10 mouse cellular contexts compared by ENCODE assay signal in genomic region chr11:70564276-70564873, GRCm38 (mm10). TPM values are rescaled to one million over a fixed set of nuclear protein-coding genes. Genes with fewer than 3 reads are reported as not detected.
A peak's percentile ranks its signal among the peaks of the same experiment; 100 is the strongest.
DNase-seq lines count a peak whose midpoint lies in the region; ATAC-seq and TF ChIP-seq lines count a peak whose summit lies in the region.
"Had no signal": no experiment of that assay in that cellular context is flagged by ENCODE, and none has a peak within 500 bp of the region (broad histone marks: within the 10 kb centered on the region; RNA-seq: fewer than 3 reads in every experiment).

No protein-coding gene starts in this region.

- H3K79me3 ChIP-seq in C2C12 (ENCODE audit: low read depth) = peaks cover 57% of the 10 kb centered on the region

- ATAC-seq in G1E (ENCODE audit: extremely low read depth, insufficient number of reproducible peaks, low FRiP score, poor library complexity, severe bottlenecking) = no peak
- no peak for ATAC-seq in hindbrain, embryonic 16.5 days
- ATAC-seq in liver, embryonic 13.5 days (ENCODE audit: low read depth) = no peak

- no peaks in the 10 kb centered on the region for H3K27me3 ChIP-seq in C2C12 (ENCODE audit: control insufficient read depth, insufficient read depth, insufficient read length)
- H3K27me3 ChIP-seq in G1E (ENCODE audit: insufficient read depth, low read length) = no peaks in the 10 kb centered on the region
- H3K27me3 ChIP-seq in hindbrain, embryonic 16.5 days (replicated peaks; ENCODE audit: control insufficient read depth, insufficient read depth, low read length) = no peaks in the 10 kb centered on the region
- H3K27me3 ChIP-seq in liver, embryonic 13.5 days = no peaks in the 10 kb centered on the region

- H3K36me3 ChIP-seq in C2C12 (ENCODE audit: control insufficient read depth, insufficient read depth) = peaks cover 14% of the 10 kb centered on the region
- peaks cover 41% of the 10 kb centered on the region for H3K36me3 ChIP-seq in G1E (replicated peaks)
- H3K36me3 ChIP-seq in hindbrain, embryonic 16.5 days (ENCODE audit: control insufficient read depth, insufficient read depth, low read length) = no peaks in the 10 kb centered on the region
- peaks cover 8% of the 10 kb centered on the region; the same call in 1 of the 2 replicates for H3K36me3 ChIP-seq in liver, embryonic 13.5 days

- peak overlapping the region; percentile 90 for H3K4me3 ChIP-seq in C2C12 (ENCODE audit: insufficient read depth, poor library complexity, severe bottlenecking)
- H3K4me3 ChIP-seq in G1E (ENCODE audit: low read depth, low read length) = peak overlapping the region; percentile 95; the same call in 1 of the 2 replicates
- peak overlapping the region; percentile 98 for H3K4me3 ChIP-seq in hindbrain, embryonic 16.5 days (ENCODE audit: low read length)
- H3K4me3 ChIP-seq in liver, embryonic 13.5 days (replicated peaks) = peak overlapping the region; percentile 86

- peaks cover 66% of the 10 kb centered on the region for H3K79me2 ChIP-seq in C2C12 (ENCODE audit: control insufficient read depth, insufficient read depth)

- TF ChIP-seq CTCF in C2C12 (IDR thresholded peaks at IDR 0.05; ENCODE audit: control insufficient read depth, insufficient read depth, insufficient read length) (no peak), G1E (IDR thresholded peaks at IDR 0.05; ENCODE audit: low read depth, low read length) (no peak)

- H3K9ac ChIP-seq in hindbrain, embryonic 16.5 days (ENCODE audit: low read depth, low read length) = peak overlapping the region; percentile 97; the same call in 1 of the 2 replicates
- peak overlapping the region; percentile 88 for H3K9ac ChIP-seq in liver, embryonic 13.5 days

- peaks cover 63% of the 10 kb centered on the region for H3K4me1 ChIP-seq in G1E (ENCODE audit: insufficient read depth, low read depth, low read length)
- peaks cover 33% of the 10 kb centered on the region for H3K4me1 ChIP-seq in hindbrain, embryonic 16.5 days (ENCODE audit: control insufficient read depth, insufficient read depth, low read depth, low read length)
- H3K4me1 ChIP-seq in liver, embryonic 13.5 days (replicated peaks) = peaks cover 58% of the 10 kb centered on the region

- no peak overlapping the region for H3ac ChIP-seq in C2C12 (ENCODE audit: control insufficient read depth, insufficient read length, low read depth)

- WGBS in hindbrain, embryonic 16.5 days = 47% methylated on average over 4 of the region's 4 CpGs
- WGBS in liver, embryonic 13.5 days (ENCODE audit: insufficient replicate concordance) = 47% methylated on average over 4 of the region's 4 CpGs

- DNase-seq in G1E (ENCODE audit: low spot score) (no peak), adipocyte (ENCODE audit: low spot score) (no peak)
- DNase-seq in liver, embryonic 13.5 days = no peak
- no peak for DNase-seq in ovary, adult 18-20 months (ENCODE audit: low spot score)
- DNase-seq in adrenal gland, adult 18-20 months (ENCODE audit: low spot score in 2 of 2) = no peak
- no peak for DNase-seq in thymus, postnatal 36 days
- DNase-seq: spleen, adult 18-20 months had no signal

- H3K4me2 ChIP-seq in hindbrain, embryonic 16.5 days (ENCODE audit: low read length) = peak overlapping the region; percentile 97
- H3K4me2 ChIP-seq in liver, embryonic 13.5 days = peak overlapping the region; percentile 98

- H3K9me3 ChIP-seq in G1E (replicated peaks) = no peaks in the 10 kb centered on the region
- no peaks in the 10 kb centered on the region for H3K9me3 ChIP-seq in hindbrain, embryonic 16.5 days (ENCODE audit: control insufficient read depth, low read length)
- H3K9me3 ChIP-seq in liver, embryonic 13.5 days (replicated peaks) = no peaks in the 10 kb centered on the region

- no peak overlapping the region for H3K27ac ChIP-seq in hindbrain, embryonic 16.5 days (ENCODE audit: low read depth, low read length)
- H3K27ac ChIP-seq in liver, embryonic 13.5 days = peak overlapping the region; percentile 77

TF ChIP-seq in C2C12, 6 proteins besides CTCF, POLR2A, EP300 and RAD21:
- TF ChIP-seq MAX (IDR thresholded peaks at IDR 0.05) (no peak), USF1 (IDR thresholded peaks at IDR 0.05; ENCODE audit: low read depth) (no peak), CEBPB (IDR thresholded peaks at IDR 0.05; ENCODE audit: low read depth) (no peak), MYOD1 (IDR thresholded peaks at IDR 0.05; ENCODE audit: control insufficient read depth, insufficient read length, low read depth) (no peak), FOSL1 (IDR thresholded peaks at IDR 0.05; ENCODE audit: insufficient read depth, low read length, poor library complexity, severe bottlenecking) (no peak), MYOG (IDR thresholded peaks at IDR 0.05; ENCODE audit: control insufficient read depth, extremely low read depth, insufficient read length) (no peak)

RNA-seq across cellular contexts. Expression of gene Mink1, which starts 1.7 kb away (rescaled TPM):
- polyA plus RNA-seq in C2C12 (2012; fragmentation: generic; extraction: Trizol) (34.5 TPM), G1E (2012) (89.8 and 94.4 TPM in 2 replicates)
- total RNA-seq in G1E (2014; fragmentation: Nextera tagmentation) (37.3 and 38.1 TPM in 2 replicates), G1E (2017) (8.8 and 14.3 TPM in 2 replicates)
- polyA plus RNA-seq in hindbrain, embryonic 16.5 days (2015; fragmentation: Nextera tagmentation; extraction: Ambion mirVana) = 14.4 and 19.1 TPM in 2 replicates
- 3.5 and 5.2 TPM in 2 replicates for polyA plus RNA-seq in liver, embryonic 13.5 days (2015; fragmentation: Nextera tagmentation; extraction: Ambion mirVana)
- 10 to 100 TPM; 45.8 to 49.6 TPM for total RNA-seq in adrenal gland, adult 18-20 months (2021)

RNA-seq across cellular contexts. Expression of gene Pld2, which starts 24.5 kb away (rescaled TPM):
- polyA plus RNA-seq in C2C12 (2012; fragmentation: generic; extraction: Trizol) (9.3 TPM), G1E (2012) (not detected in 2 replicates)
- total RNA-seq in G1E (2014; fragmentation: Nextera tagmentation) (not detected in 2 replicates), G1E (2017) (0.05 and 0.06 TPM in 2 replicates)
- polyA plus RNA-seq in hindbrain, embryonic 16.5 days (2015; fragmentation: Nextera tagmentation; extraction: Ambion mirVana) = 20.6 and 21.4 TPM in 2 replicates
- 1.3 and 1.5 TPM in 2 replicates for polyA plus RNA-seq in liver, embryonic 13.5 days (2015; fragmentation: Nextera tagmentation; extraction: Ambion mirVana)
- 1 to 10 TPM; 6.8 to 8.2 TPM for total RNA-seq in adrenal gland, adult 18-20 months (2021)

RNA-seq across cellular contexts. Expression of gene Gm40193, which starts 31.6 kb away (rescaled TPM):
- polyA plus RNA-seq in C2C12 (2012; fragmentation: generic; extraction: Trizol) (not detected), G1E (2012) (not detected in 2 replicates)
- total RNA-seq in G1E (2014; fragmentation: Nextera tagmentation) (not detected in 2 replicates), G1E (2017) (not detected in 2 replicates)
- not detected in 2 replicates for polyA plus RNA-seq in hindbrain, embryonic 16.5 days (2015; fragmentation: Nextera tagmentation; extraction: Ambion mirVana)
- not detected in 2 replicates for polyA plus RNA-seq in liver, embryonic 13.5 days (2015; fragmentation: Nextera tagmentation; extraction: Ambion mirVana)
- total RNA-seq in adrenal gland, adult 18-20 months (2021) = not detected
- total RNA-seq: adrenal gland, postnatal 36 days had no signal

RNA-seq across cellular contexts. Expression of gene Psmb6, which starts 39.2 kb away (rescaled TPM):
- polyA plus RNA-seq in C2C12 (2012; fragmentation: generic; extraction: Trizol) (658 TPM), G1E (2012) (153 and 181 TPM in 2 replicates)
- total RNA-seq in G1E (2014; fragmentation: Nextera tagmentation) (114 and 116 TPM in 2 replicates), G1E (2017) (212 and 295 TPM in 2 replicates)
- polyA plus RNA-seq in hindbrain, embryonic 16.5 days (2015; fragmentation: Nextera tagmentation; extraction: Ambion mirVana) = 775 and 820 TPM in 2 replicates
- polyA plus RNA-seq in liver, embryonic 13.5 days (2015; fragmentation: Nextera tagmentation; extraction: Ambion mirVana) = 372 and 419 TPM in 2 replicates
- total RNA-seq in adrenal gland, adult 18-20 months (2021) = 100 to 1,000 TPM; 271 to 281 TPM

RNA-seq across cellular contexts. Expression of gene Gltpd2, which starts 45.4 kb away (rescaled TPM):
- polyA plus RNA-seq in C2C12 (2012; fragmentation: generic; extraction: Trizol) (not detected), G1E (2012) (not detected in 2 replicates)
- total RNA-seq in G1E (2014; fragmentation: Nextera tagmentation) (not detected in 2 replicates), G1E (2017) (not detected in 2 replicates)
- 0.39 and 0.40 TPM in 2 replicates for polyA plus RNA-seq in hindbrain, embryonic 16.5 days (2015; fragmentation: Nextera tagmentation; extraction: Ambion mirVana)
- 19.6 and 20.0 TPM in 2 replicates for polyA plus RNA-seq in liver, embryonic 13.5 days (2015; fragmentation: Nextera tagmentation; extraction: Ambion mirVana)
- total RNA-seq in adrenal gland, adult 18-20 months (2021) = not detected
- total RNA-seq: adrenal gland, postnatal 36 days had no signal
